Mouse (Mus musculus) MEL-GATA-1-ER (cell line): ENCODE data around the gene Nup188.

Source experiments
- DNase-seq: peaks from one replicate; pipeline ENCODE4 v3.0.0-alpha.2; 2012; ENCODE audit warnings: low read depth; ENCODE audit errors: extremely low read depth

The Nup188 gene

DNA sequence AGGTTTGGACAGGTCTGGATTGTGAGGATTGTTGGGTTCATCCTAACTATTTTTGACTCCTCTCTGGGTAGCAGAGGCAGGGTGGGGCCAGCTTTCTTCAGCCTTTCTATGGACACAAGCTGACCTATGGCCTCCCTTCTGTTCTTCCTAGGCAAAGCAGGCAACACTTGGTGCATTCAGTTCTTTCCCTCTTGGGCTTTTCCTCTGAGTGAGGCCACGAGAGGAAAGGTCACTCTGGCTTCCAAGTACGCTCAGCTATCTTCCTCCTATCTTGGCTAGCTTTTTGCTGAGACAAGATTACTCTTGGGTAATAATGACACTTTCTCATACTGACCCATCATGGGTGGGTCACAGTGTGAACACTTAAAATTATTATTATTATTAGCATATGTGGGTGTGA is 3.0 kb upstream of the Nup188 start:
- no peak for DNase-seq

DNA sequence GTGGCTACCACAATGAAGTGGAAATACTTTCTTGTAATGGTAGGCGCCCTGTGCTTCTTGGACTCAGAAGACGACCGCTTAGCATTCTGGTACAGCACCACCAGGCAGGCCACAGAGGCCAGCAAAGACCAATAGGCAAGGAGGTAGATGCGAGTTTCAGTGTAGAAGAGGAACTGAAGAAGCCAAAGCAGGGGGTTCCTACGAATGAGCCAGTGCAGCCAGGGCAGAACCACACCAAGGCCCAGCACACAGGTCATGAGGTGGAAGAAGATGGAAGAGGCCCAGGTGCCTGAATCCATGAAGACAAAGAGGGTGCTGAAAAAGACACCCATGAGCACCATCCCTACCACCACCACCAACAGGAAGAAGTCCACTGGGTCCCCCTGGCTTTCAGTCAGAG is 1.2 kb upstream of the Nup188 start:
- no peak for DNase-seq

DNA sequence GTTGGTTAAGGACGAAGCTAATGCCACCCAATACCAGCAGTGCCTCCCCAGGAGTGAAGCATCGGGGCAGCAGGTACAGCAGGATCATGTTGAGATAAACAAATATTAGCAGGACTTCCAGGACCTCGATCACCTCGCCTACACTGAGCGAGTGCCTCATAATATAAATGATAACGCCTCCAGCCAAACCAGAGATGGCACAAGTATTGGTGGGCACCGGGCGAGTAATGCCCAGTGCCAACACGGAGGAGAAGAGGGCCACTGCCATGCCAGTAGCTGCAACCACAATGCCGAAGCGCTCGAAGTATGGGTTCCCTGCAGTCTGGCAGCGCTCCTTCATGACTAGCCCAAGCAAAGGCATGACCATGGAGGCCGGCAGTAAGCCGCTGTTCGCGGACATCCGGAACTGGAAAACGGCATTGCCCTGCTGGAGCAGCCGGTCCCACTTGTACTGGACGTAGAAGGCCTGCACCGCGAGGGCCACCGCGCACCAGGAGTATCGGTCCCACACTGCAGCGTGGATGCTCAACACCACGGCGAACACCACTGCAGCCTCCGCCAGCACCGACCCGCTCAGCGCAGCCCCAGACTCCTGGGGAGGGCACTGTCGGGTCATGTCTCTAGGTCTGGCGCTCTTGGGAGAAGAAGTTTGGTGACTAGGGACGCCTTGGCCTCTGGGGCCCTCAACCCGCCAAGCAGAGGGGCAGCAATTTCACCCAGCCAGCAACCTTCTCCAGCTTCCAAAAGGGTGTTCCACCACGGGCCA is 598 bp upstream of the Nup188 start:
- DNase-seq = no peak

DNA sequence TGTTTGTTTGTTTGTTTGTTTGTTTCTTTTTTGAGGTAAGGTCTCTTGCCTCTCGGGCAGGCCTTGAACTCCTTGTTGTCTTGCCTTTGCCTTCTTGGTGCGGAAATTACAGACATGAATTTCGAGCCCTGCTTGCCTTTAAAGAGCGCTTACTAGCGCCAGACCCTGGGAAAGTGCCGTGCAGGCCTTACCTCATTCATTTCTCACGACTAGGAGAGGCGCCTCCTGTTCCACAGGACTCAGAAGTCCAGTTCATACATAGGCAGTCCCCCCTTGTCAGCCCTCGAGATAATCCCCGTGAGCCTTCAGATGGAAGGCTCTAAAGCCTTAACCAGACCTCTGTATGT is 803 bp downstream of the Nup188 start:
- DNase-seq = no peak

DNA sequence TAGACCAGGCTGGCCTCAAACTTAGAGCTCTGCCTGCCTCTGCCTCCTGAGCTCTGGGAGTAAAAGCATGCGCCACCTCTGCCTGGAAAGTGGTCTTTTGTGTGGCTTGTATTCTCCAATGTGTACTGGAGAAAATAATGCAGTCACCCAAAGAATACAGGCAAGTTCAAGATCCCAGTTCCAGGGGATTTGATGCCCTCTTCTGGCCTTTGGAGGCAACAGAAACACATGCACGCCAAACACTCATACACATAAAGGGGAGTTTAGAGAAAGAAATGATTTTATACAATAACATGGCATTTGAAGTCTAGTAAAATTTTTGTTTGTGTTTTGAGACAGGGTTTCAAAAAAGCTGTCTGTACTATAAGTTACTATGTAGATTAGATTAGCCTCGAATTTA is 13.3 kb downstream of the Nup188 start:
- DNase-seq = no peak

DNA sequence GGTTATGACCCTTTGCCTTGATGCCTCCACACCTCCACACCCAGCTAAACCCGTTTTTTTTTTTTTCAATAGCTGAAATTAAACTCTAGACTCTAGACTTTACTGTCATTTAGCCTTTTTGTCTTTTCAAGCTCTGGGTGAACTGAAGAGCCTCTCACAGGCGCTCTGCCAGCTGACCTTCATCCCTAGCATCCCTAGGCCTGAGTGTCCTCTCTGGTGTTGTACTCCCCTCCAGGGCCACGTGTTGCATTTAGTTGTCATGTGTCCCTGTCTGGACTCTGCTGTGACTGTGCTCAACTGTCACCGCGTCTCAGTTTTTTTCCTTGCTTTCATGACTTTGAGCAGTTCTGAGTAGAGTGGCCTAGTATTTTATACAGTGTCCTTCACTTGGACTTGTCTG is 13.8 kb downstream of the Nup188 start:
- no peak for DNase-seq

DNA sequence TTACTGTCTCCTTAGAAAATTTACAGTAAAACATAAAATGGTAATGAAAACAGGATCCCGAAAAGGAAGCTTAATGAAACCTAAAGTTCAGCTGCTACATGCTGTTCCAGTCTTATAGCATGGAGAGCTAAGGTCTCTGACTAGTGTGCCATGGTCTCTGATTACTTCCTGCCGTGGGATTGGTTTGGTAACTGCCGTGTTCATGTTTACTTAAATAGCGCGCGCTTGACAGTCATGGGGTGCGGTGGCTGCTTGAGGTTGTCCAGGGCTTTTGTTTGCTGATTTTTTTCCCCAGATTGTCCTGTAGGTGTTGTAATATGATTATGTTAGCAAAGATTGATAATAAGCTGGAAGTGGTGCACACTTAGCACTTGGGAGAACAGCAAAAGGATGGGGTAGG is 19.9 kb downstream of the Nup188 start:
- DNase-seq = no peak

DNA sequence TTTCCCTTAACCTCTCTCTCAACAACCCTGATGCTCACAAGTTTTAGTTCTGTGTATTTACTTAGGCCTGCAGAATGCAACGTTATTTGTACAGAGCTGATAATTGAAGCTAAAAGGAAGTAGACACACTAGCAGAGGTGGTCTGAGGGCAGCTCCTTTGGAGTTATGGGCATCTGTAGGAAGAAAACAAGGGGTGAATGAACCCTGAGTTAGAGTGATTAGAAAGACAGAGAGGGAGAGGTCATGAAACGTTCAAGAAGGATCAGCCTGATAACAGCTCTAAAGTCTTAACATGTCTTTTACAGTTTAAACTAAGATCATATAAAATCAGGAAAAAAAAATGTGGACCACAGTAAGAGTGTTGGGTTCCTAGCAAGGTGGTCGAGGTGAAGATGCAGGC is 23.2 kb downstream of the Nup188 start:
- no peak for DNase-seq

DNA sequence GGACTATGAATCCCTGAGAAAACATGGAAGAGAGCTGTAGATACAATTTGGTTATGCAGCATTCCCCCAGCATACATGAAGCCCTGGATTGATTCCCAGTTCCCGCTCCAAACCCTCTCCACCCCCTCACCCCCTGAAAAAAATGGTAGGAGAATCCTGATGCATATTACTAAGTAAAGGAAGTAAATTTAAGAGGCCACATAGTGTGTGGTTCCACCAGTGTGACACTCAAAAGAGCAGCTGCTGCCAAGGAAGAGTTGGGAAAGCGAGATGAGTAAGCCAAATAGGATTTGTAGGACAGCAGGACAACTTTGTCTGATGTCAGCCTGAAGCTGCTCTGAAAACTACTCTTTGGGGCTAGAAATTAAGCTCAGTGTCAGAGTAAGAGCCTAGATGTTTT is 25.3 kb downstream of the Nup188 start:
- DNase-seq = no peak

DNA sequence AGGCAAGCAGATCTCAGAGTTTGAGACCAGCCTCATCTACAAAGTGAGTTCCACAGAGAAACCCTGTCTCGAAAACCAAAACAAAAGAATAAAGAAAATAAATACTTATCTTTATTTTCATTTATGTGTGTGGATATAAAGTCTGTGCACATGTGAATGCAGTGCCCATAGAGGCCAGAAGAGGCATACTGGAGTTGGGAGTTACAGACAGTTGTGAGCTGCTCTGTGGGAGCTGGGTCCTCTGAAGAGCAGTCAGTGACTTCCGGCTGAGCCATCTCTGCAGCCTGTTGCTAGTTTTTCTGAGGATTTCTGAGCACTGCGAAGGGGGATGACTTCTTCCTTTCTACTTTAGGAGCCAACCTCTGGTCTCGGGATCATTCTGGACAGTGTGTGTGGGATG is 29.9 kb downstream of the Nup188 start:
- no peak for DNase-seq

DNA sequence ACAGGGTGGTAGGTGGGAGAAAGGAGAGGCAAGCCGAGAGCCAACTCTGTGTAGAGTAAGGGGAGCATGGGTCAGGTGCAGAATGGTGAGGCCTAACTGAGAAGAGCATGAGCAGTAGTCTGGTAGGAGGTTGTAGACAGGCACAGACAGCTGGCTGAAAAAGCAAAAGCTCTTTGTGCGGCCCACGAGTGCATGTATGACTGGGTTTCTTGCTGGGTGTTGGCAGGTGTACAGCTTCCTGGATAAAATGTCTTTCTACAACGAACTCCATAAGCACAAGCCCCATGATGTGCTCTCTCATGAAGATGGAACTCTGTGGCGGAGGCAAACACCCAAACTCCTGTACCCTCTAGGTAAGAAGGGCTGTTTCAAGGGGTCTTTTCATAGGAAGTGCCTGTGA is 30.8 kb downstream of the Nup188 start:
- DNase-seq = no peak

DNA sequence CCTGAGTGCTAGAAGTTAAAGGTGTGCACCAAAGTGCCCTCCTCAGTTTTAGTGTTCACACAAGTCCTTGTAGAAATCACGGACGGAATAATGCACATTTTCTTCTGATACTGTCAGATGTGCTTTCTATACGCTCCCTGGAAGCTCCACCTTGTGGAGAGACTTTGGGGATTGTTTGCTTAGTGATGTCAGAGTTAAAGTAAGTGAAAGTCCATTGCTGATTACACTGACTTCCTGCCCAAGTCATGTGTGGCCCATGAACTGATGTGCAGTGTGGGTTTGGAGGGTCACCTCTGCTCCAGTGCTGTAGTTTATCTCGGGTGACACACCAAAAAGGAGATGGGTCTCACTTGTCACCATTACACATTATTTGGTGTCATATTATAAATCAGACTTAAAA is 33.1 kb downstream of the Nup188 start:
- no peak for DNase-seq

DNA sequence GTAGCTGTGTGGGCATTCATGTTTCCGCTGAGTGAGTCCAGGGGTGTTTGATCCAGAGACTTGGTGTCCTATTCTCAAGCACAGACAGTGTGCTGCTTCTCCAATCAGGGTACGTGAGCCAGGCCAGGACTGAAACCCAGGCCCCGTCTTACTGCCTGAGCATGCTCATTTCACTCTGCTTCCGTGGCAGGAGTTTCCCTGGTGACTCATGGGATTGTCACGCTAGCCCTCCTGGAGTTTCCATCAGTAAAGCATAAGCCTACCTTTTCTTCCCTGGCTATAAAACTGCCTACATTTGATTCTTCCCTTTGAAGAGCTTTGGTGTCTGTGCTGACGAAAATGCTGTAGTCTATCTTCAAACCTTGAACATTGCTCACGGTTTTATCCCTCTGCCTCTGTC is 36.9 kb downstream of the Nup188 start:
- DNase-seq = no peak

DNA sequence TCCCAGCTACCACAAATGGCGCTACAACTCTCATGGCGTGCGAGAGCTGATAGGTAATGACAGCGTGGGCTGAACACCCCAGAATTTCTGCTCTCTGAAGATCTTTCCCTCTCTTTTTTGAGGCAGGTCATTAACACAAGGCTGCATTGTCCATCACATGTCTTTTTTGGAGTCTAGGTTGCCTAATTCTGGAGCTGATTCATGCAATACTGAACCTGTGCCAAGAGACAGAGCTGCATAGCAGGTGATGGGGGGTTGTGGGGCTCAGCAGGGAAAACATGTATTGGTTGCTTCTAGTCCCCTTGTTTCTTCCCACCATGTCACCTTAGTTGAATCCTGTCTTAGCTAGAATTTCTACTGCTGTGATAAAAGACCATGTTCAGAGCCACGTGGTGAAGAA is 39.1 kb downstream of the Nup188 start:
- DNase-seq = no peak

DNA sequence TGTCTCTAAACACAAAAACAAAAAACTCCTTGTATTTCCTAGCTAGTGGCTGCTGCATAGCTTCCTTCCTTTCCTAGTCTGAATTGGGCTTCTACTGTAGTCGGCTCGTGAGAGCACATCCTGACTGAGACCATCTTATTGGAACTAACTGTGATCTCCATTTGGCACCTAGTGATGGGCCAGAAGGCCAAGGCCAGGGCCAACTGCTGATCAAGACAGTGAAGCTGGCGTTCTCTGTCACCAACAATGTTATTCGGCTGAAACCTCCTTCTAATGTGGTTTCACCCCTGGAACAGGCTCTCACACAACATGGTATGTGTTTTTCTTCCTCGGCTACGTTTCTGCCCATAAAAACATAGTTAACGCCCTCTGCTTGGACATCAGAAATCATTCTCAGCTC is 41.1 kb downstream of the Nup188 start:
- DNase-seq = no peak

DNA sequence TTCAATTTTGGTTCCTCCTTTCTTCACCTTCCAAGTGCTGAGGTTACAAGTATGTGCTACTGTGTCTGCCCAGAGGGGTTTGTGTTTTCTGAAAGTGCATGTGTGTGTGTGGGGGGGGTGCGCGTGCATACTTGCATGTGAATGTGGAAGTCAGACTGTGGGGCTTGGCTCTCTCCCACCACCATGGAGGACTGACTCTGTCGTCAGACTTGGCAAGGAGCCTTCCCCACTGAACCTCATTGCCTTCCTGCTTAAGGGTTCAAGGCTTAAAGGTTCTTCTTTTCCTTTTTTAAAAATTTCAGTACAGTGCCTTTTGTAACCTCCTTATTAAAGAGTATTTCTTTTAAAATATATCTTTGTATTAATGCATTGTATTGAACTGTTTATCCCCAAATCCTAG is 42.6 kb downstream of the Nup188 start:
- DNase-seq = no peak

DNA sequence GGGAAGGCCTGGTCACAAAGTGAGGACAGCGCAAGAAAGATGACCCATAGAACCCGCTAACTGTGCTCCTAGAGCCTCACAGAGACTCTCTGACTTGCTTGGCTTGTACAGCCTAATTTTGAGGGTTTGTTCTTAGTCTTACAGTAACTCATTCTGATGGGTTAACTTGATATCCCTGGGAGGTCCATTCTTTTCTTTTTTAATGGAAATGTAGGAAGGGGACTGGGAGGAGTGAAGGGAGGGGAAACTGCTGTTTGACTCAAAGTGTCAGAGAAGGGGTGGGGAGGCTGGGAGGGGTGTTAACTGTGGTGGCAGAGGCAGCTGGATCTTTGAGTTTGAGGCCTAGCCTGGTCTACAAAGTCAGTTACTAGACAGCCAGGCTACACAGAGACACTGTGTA is 49.1 kb downstream of the Nup188 start:
- DNase-seq = no peak

DNA sequence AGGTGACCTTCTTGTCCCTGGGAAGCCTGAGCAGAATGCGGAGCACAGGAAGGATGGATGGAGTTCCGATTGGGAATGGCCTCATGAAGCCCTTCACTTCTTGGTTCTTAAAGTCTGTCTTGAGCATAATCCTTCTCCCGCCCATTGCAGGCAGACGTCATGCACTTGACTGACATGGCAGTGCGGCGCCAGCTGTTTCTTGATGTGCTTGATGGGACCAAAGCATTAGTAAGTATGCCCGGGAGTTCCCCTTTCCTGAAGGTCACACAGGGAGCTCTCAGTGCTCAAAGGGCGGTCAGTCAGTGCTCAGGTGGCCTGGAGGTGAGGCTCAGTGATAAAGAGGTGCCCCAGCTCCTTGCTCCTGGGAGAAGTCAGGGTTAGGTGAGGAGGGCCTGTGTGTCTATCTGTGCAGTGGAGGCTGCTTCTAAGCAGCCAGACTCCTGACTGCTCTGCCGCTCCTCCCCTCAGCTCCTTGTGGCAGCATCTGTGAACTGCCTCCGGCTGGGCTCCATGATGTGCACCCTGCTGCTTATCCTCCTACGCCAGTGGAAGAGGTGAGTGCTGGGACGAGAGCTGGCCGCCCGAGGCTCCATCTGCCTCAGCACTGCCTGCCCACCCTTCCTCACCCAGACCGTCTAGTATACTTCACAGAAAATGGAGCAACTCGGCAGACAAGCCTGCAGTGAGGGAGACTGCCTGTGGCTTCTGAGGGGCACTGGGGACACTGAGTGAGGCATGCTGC is 50.1 kb downstream of the Nup188 start:
- DNase-seq = no peak

DNA sequence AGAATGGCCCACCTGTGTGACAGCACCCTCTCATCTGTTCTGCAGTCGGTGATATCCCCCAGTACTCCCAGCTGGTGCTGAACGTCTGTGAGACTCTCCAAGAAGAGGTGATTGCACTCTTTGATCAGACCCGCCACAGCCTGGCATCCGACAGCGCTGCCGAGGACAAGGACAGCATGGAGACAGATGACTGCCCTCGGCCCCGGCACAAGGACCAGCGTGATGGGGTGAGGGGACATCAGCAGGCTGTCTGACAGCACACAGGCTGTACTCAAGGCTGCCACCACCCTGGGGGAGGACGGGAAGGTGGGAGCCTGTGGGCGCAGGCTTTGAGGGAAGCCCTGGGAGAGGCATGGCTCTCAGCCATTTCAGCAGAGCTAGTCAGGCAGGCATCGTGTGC is 51.0 kb downstream of the Nup188 start:
- no peak for DNase-seq

DNA sequence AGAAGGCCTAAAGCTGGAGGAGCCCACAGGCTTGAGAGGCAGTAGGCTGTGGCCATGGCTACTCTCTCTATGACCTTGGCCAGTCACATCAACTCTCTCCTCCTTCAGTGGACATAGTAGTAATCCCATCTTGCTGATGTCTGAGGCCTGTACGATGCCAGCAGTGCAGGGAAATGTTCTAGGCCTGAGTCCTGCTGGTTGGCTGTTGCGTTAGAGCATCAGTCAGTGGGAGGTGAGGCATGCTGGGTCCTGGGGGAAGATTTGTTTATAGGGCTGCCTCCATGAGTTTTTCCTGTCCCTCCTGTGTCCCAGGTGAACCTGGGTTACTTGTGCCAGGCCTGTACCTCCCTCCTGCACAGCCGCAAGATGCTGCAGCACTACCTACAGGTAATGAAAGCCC is 55.9 kb downstream of the Nup188 start:
- no peak for DNase-seq

DNA sequence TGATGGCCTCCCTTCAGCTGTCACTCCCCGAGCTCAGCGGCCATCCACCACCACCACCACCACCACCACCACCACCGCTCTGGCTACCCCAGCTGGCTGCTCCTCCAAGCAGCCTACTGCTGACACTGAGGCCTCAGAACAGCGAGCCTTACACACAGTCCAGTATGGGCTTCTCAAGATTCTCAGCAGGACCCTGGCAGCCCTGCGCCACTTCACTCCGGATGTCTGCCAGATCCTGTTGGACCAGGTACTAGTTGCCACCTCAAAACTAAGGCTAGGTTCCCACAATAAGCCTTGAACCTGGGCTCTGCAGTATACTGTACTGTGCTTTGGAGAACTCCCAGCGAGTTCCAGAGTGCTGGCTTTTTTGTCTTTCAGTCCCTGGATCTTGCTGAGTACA is 56.3 kb downstream of the Nup188 start:
- no peak for DNase-seq

DNA sequence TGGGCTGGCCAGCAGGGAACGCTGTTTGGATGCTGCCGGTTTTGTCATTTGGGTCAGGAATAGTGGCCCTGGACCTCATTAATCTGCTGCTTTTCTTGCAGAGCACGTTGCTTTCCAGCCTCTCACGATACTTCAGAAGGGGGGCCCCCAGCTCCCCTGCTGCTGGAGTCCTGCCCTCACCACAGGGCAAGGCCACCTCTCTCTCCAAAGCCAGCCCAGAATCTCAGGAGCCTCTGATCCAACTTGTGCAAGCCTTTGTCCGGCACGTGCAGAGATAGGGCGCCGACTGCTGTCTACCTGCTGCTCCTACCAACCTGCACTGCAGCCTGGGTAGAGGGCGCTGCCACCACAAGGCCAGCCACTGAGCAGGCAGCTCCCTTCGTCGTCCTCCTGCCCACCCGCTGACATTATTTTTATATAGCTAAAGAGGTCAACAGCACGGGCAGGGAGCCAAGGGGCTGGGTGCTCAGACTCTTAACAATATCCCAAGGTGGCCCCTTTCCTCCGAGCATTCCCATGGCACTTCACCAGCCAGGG is 57.5 kb downstream of the Nup188 start:
- no peak for DNase-seq
